16 mouse cellular contexts compared by ENCODE assay signal in the genomic region with DNA sequence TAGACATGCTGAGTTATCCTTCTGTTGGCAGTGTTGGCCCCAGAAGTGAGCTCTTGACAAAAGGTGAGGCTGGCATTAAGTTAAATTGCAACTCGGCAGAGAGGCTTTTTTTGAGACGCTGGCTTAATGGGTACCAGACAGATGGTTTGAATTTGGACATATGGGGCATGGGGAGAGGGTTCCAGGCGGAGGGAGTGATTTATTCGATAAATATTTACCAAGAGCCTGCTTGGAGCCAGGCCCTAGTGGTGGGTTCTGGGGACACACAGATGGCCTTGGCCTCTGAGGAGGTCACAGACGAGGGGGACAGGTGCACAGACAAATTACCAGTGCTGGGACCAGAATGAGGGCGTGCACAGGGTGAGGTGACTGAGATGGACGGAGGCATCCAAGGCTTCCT. TPM values are rescaled to one million over a fixed set of nuclear protein-coding genes. Genes with fewer than 3 reads are reported as not detected.
DNase-seq lines count a peak whose midpoint lies in the region; ATAC-seq and TF ChIP-seq lines count a peak whose summit lies in the region.
"Had no signal": no experiment of that assay in that cellular context is flagged by ENCODE, and none has a peak within 500 bp of the region (broad histone marks: within the 10 kb centered on the region; RNA-seq: fewer than 3 reads in every experiment).

No protein-coding gene starts in this region.

- H3K4me3 ChIP-seq in hindbrain, embryonic 13.5 days, result no peak overlapping the region
- H3K4me3 ChIP-seq in hindbrain, embryonic 10.5 days, result no peak overlapping the region
- H3K4me3 ChIP-seq in midbrain, embryonic 16.5 days (ENCODE audit: low read depth, low read length), result no peak overlapping the region
- no peak overlapping the region for H3K4me3 ChIP-seq in midbrain, embryonic 11.5 days (ENCODE audit: low read depth, low read length)
- H3K4me3 ChIP-seq in midbrain, postnatal 0 days (ENCODE audit: low read depth, low read length), result no peak overlapping the region
- no peak overlapping the region for H3K4me3 ChIP-seq in kidney, embryonic 14.5 days (ENCODE audit: low read length)
- H3K4me3 ChIP-seq: embryonic facial prominence, embryonic 15.5 days; heart, embryonic 12.5 days; limb, embryonic 15.5 days; midbrain, embryonic 12.5 days had no signal

- no peak overlapping the region for H3K4me2 ChIP-seq in hindbrain, embryonic 13.5 days
- no peak overlapping the region for H3K4me2 ChIP-seq in midbrain, embryonic 16.5 days (ENCODE audit: low read length)
- no peak overlapping the region for H3K4me2 ChIP-seq in midbrain, embryonic 11.5 days
- no peak overlapping the region for H3K4me2 ChIP-seq in midbrain, postnatal 0 days (ENCODE audit: low read depth, low read length, poor library complexity, severe bottlenecking)
- H3K4me2 ChIP-seq in kidney, embryonic 14.5 days (replicated peaks; ENCODE audit: low read depth, low read length), result no peak overlapping the region
- H3K4me2 ChIP-seq: embryonic facial prominence, embryonic 15.5 days; heart, embryonic 12.5 days; limb, embryonic 15.5 days; midbrain, embryonic 12.5 days had no signal

- no peak for ATAC-seq in hindbrain, embryonic 13.5 days (ENCODE audit: low FRiP score)
- no peak for ATAC-seq in midbrain, embryonic 16.5 days
- no peak for ATAC-seq in midbrain, embryonic 11.5 days (ENCODE audit: low FRiP score)
- ATAC-seq in midbrain, postnatal 0 days (ENCODE audit: low FRiP score), result no peak
- no peak for ATAC-seq in kidney, embryonic 14.5 days (ENCODE audit: low FRiP score, low TSS enrichment)
- ATAC-seq: liver, postnatal 0 days had no signal

- peaks cover 15% of the 10 kb centered on the region for H3K4me1 ChIP-seq in hindbrain, embryonic 13.5 days (replicated peaks)
- 0 out of 2 replicates have a peak, but pooled peaks cover 6% of the 10 kb centered on the region for H3K4me1 ChIP-seq in hindbrain, embryonic 10.5 days (replicated peaks)
- H3K4me1 ChIP-seq in midbrain, embryonic 16.5 days (ENCODE audit: control insufficient read depth, insufficient read depth, low read length), result peaks cover 23% of the 10 kb centered on the region
- no peaks in the 10 kb centered on the region for H3K4me1 ChIP-seq in midbrain, embryonic 11.5 days (ENCODE audit: control insufficient read depth, insufficient read depth, low read length)
- H3K4me1 ChIP-seq in midbrain, postnatal 0 days (ENCODE audit: insufficient read depth, low read length), result peaks cover 14% of the 10 kb centered on the region
- H3K4me1 ChIP-seq in kidney, embryonic 14.5 days (ENCODE audit: control insufficient read depth, insufficient read depth, low read length), result no peaks in the 10 kb centered on the region
- H3K4me1 ChIP-seq: embryonic facial prominence, embryonic 15.5 days; limb, embryonic 15.5 days; midbrain, embryonic 12.5 days had no signal

- H3K9me3 ChIP-seq in hindbrain, embryonic 13.5 days, result no peaks in the 10 kb centered on the region
- no peaks in the 10 kb centered on the region for H3K9me3 ChIP-seq in hindbrain, embryonic 10.5 days
- no peaks in the 10 kb centered on the region for H3K9me3 ChIP-seq in midbrain, embryonic 16.5 days (replicated peaks; ENCODE audit: control insufficient read depth, low read length, poor library complexity, severe bottlenecking)
- H3K9me3 ChIP-seq in midbrain, embryonic 11.5 days (ENCODE audit: control insufficient read depth, low read length), result no peaks in the 10 kb centered on the region
- H3K9me3 ChIP-seq in midbrain, postnatal 0 days (ENCODE audit: low read length), result no peaks in the 10 kb centered on the region
- H3K9me3 ChIP-seq in kidney, embryonic 14.5 days (ENCODE audit: control insufficient read depth, low read length), result no peaks in the 10 kb centered on the region
- H3K9me3 ChIP-seq: embryonic facial prominence, embryonic 15.5 days; heart, embryonic 12.5 days; limb, embryonic 15.5 days; midbrain, embryonic 12.5 days had no signal

- WGBS in hindbrain, embryonic 13.5 days, result 68% methylated on average over 7 of the region's 7 CpGs
- WGBS in hindbrain, embryonic 10.5 days, result 76% methylated on average over 7 of the region's 7 CpGs
- WGBS in midbrain, embryonic 16.5 days, result 69% methylated on average over 7 of the region's 7 CpGs
- WGBS in midbrain, embryonic 11.5 days, result 70% methylated on average over 7 of the region's 7 CpGs
- 77% methylated on average over 7 of the region's 7 CpGs for WGBS in midbrain, postnatal 0 days
- WGBS in kidney, embryonic 14.5 days, result 77% methylated on average over 7 of the region's 7 CpGs

- 0 out of 2 replicates have a peak, but pooled peaks have one; percentile 16 for TF ChIP-seq CTCF in midbrain, postnatal 0 days (IDR thresholded peaks at IDR 0.05)

- peaks cover 12% of the 10 kb centered on the region for H3K36me3 ChIP-seq in hindbrain, embryonic 13.5 days
- no peaks in the 10 kb centered on the region for H3K36me3 ChIP-seq in hindbrain, embryonic 10.5 days
- H3K36me3 ChIP-seq in midbrain, embryonic 16.5 days (ENCODE audit: control insufficient read depth, insufficient read depth, low read length), result no peaks in the 10 kb centered on the region
- H3K36me3 ChIP-seq in midbrain, embryonic 11.5 days (ENCODE audit: control insufficient read depth, insufficient read depth, low read length), result no peaks in the 10 kb centered on the region
- H3K36me3 ChIP-seq in midbrain, postnatal 0 days (ENCODE audit: insufficient read depth, low read length), result 0 out of 2 replicates have a peak, but pooled peaks cover 2% of the 10 kb centered on the region
- no peaks in the 10 kb centered on the region for H3K36me3 ChIP-seq in kidney, embryonic 14.5 days (ENCODE audit: control insufficient read depth, insufficient read depth, low read length)
- H3K36me3 ChIP-seq: embryonic facial prominence, embryonic 15.5 days; heart, embryonic 12.5 days; limb, embryonic 15.5 days; midbrain, embryonic 12.5 days had no signal

- no peak for DNase-seq in hindbrain, embryonic 10.5 days (ENCODE audit: low spot score)
- no peak for DNase-seq in midbrain, embryonic 11.5 days (ENCODE audit: low spot score, missing footprints)
- peak; percentile 82 to 89 for DNase-seq in cerebellum, postnatal 10 days
- peak; percentile 51 for DNase-seq in midbrain, postnatal 0 days (ENCODE audit: low spot score)
- DNase-seq in thymus, postnatal 4 days, result no peak
- DNase-seq: gastrocnemius, postnatal 25 days; heart, postnatal 36 days; liver, postnatal 0 days; lung, postnatal 36 days had no signal

- H3K27ac ChIP-seq in hindbrain, embryonic 13.5 days, result 0 out of 2 replicates have a peak overlapping the region, but pooled peaks have one; percentile 2
- H3K27ac ChIP-seq in hindbrain, embryonic 10.5 days, result no peak overlapping the region
- H3K27ac ChIP-seq in midbrain, embryonic 16.5 days (ENCODE audit: low read length), result peak overlapping the region; percentile 81
- H3K27ac ChIP-seq in midbrain, embryonic 11.5 days (ENCODE audit: low read depth, low read length), result no peak overlapping the region
- H3K27ac ChIP-seq in midbrain, postnatal 0 days (ENCODE audit: low read depth, low read length), result peak overlapping the region; percentile 70
- no peak overlapping the region for H3K27ac ChIP-seq in kidney, embryonic 14.5 days (ENCODE audit: low read depth, low read length)
- H3K27ac ChIP-seq: embryonic facial prominence, embryonic 15.5 days; limb, embryonic 15.5 days; midbrain, embryonic 12.5 days had no signal

- 0 out of 2 replicates have a peak overlapping the region, but pooled peaks have one; percentile 8 for H3K9ac ChIP-seq in hindbrain, embryonic 13.5 days
- no peak overlapping the region for H3K9ac ChIP-seq in midbrain, embryonic 16.5 days (ENCODE audit: low read depth, low read length)
- H3K9ac ChIP-seq in midbrain, embryonic 11.5 days (ENCODE audit: low read length), result no peak overlapping the region
- H3K9ac ChIP-seq in midbrain, postnatal 0 days (replicated peaks; ENCODE audit: low read length, poor library complexity, severe bottlenecking), result no peak overlapping the region; the same call in 1 of the 2 replicates
- H3K9ac ChIP-seq in kidney, embryonic 14.5 days (ENCODE audit: low read depth, low read length), result no peak overlapping the region
- H3K9ac ChIP-seq: embryonic facial prominence, embryonic 15.5 days; heart, embryonic 12.5 days; limb, embryonic 15.5 days; liver, postnatal 0 days; midbrain, embryonic 12.5 days had no signal

- H3K27me3 ChIP-seq in hindbrain, embryonic 13.5 days, result no peaks in the 10 kb centered on the region
- no peaks in the 10 kb centered on the region for H3K27me3 ChIP-seq in hindbrain, embryonic 10.5 days (ENCODE audit: insufficient read depth, poor library complexity, severe bottlenecking)
- H3K27me3 ChIP-seq in midbrain, embryonic 16.5 days (ENCODE audit: control insufficient read depth, insufficient read depth, low read depth, low read length), result no peaks in the 10 kb centered on the region
- H3K27me3 ChIP-seq in midbrain, embryonic 11.5 days (ENCODE audit: control insufficient read depth, insufficient read depth, low read length), result no peaks in the 10 kb centered on the region
- no peaks in the 10 kb centered on the region for H3K27me3 ChIP-seq in midbrain, postnatal 0 days (ENCODE audit: insufficient read depth, low read length)
- no peaks in the 10 kb centered on the region for H3K27me3 ChIP-seq in kidney, embryonic 14.5 days (ENCODE audit: control insufficient read depth, insufficient read depth, low read length)
- H3K27me3 ChIP-seq: embryonic facial prominence, embryonic 15.5 days; heart, embryonic 12.5 days; limb, embryonic 15.5 days; midbrain, embryonic 12.5 days had no signal

RNA-seq across cellular contexts. Expression of a gene that starts 59.5 kb away (rescaled TPM):
- 0.73 and 0.75 TPM in 2 replicates for polyA plus RNA-seq in hindbrain, embryonic 13.5 days (2015; fragmentation: Nextera tagmentation; extraction: Ambion mirVana)
- polyA plus RNA-seq in hindbrain, embryonic 10.5 days (2016; fragmentation: Nextera tagmentation; extraction: Ambion mirVana), result 1.2 and 2.0 TPM in 2 replicates
- polyA plus RNA-seq in midbrain, embryonic 16.5 days (2015; fragmentation: Nextera tagmentation; extraction: Ambion mirVana), result 0.65 and 0.82 TPM in 2 replicates
- polyA plus RNA-seq in midbrain, embryonic 11.5 days (2014; fragmentation: Nextera tagmentation; extraction: Ambion mirVana), result 0.43 and 0.60 TPM in 2 replicates
- total RNA-seq in midbrain, postnatal 0 days (2014; rRNA removed), result 0.85 and 1.9 TPM in 2 replicates
- polyA plus RNA-seq in midbrain, postnatal 0 days (2015; fragmentation: Nextera tagmentation; extraction: Ambion mirVana), result 0.52 and 0.55 TPM in 2 replicates
- 2.1 and 2.6 TPM in 2 replicates for polyA plus RNA-seq in kidney, embryonic 14.5 days (2014; fragmentation: Nextera tagmentation; extraction: Ambion mirVana)

Comparison
In these comparisons a context has a peak if more than half of its experiments do, and no peak if none do; other contexts are left out.
1. H3K27ac ChIP-seq: peak in hindbrain, embryonic 13.5 days (single experiment), midbrain, embryonic 16.5 days (single experiment) and midbrain, postnatal 0 days (single experiment); none in hindbrain, embryonic 10.5 days (single experiment), midbrain, embryonic 11.5 days (single experiment) and kidney, embryonic 14.5 days (single experiment).
2. DNase-seq: peak in cerebellum, postnatal 10 days (2 of 2) and midbrain, postnatal 0 days (single experiment); none in hindbrain, embryonic 10.5 days (single experiment), midbrain, embryonic 11.5 days (single experiment) and thymus, postnatal 4 days (single experiment).